In the genomic region with DNA sequence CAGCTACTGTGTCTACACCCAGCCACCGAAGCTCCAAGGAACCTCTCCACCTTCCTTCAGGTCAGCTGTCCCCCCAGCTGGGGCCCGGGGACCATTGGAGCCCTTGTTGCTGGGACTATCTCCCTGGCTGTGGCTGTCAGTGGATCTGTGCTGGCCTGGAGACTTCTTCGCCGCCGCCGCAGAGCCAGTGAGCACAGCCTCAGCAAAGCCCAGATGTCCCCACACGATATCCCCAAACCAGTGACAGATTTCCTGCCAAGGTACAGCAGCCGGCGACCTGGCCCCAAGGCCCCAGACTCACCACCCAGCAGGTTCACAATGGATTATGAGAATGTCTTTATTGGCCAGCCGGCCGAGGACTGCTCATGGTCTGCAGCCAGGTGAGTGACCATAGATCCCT, we compare ENCODE assay signal across 14 mouse cellular contexts. TPM values are rescaled to one million over a fixed set of nuclear protein-coding genes. Genes with fewer than 3 reads are reported as not detected.
DNase-seq lines count a peak whose midpoint lies in the region; ATAC-seq and TF ChIP-seq lines count a peak whose summit lies in the region.
"Had no signal": no experiment of that assay in that cellular context is flagged by ENCODE, and none has a peak within 500 bp of the region (broad histone marks: within the 10 kb centered on the region; RNA-seq: fewer than 3 reads in every experiment).

No protein-coding gene starts in this region.

- 0 out of 2 replicates have a peak overlapping the region, but pooled peaks have one; percentile 1 for H3K4me3 ChIP-seq in heart, embryonic 13.5 days
- peak overlapping the region; percentile 59 for H3K4me3 ChIP-seq in spleen, adult 2 months (ENCODE audit: extremely low read depth, insufficient read depth, insufficient read length)
- H3K4me3 ChIP-seq in limb, embryonic 10.5 days: peak overlapping the region; percentile 13; the same call in 1 of the 2 replicates
- peak overlapping the region; percentile 48 for H3K4me3 ChIP-seq in small intestine, adult 2 months (ENCODE audit: low read depth, low read length)
- H3K4me3 ChIP-seq: embryonic facial prominence, embryonic 15.5 days; lung, embryonic 15.5 days had no signal

- WGBS in heart, embryonic 13.5 days: 69% methylated on average over 11 of the region's 11 CpGs
- 36% methylated on average over 11 of the region's 11 CpGs for WGBS in spleen, adult 2 months
- WGBS in limb, embryonic 10.5 days: 84% methylated on average over 11 of the region's 11 CpGs
- WGBS in small intestine, adult 2 months: 86% methylated on average over 11 of the region's 11 CpGs

- TF ChIP-seq CTCF in spleen, adult 2 months (IDR thresholded peaks at IDR 0.05; ENCODE audit: extremely low read depth, insufficient read depth, insufficient read length, insufficient replicate concordance): no peak
- no peak for TF ChIP-seq CTCF in small intestine, adult 2 months (IDR thresholded peaks at IDR 0.05; ENCODE audit: extremely low read depth, insufficient read length, insufficient replicate concordance, low read depth, low read length)

- no peaks in the 10 kb centered on the region for H3K36me3 ChIP-seq in heart, embryonic 13.5 days
- H3K36me3 ChIP-seq in spleen, adult 2 months (ENCODE audit: control insufficient read depth, insufficient read depth, low read length): no peaks in the 10 kb centered on the region
- H3K36me3 ChIP-seq in limb, embryonic 10.5 days: no peaks in the 10 kb centered on the region
- no peaks in the 10 kb centered on the region for H3K36me3 ChIP-seq in small intestine, adult 2 months (ENCODE audit: control insufficient read depth, insufficient read depth, low read length)
- H3K36me3 ChIP-seq: embryonic facial prominence, embryonic 15.5 days; lung, embryonic 15.5 days had no signal

- no peaks in the 10 kb centered on the region for H3K9me3 ChIP-seq in heart, embryonic 13.5 days
- H3K9me3 ChIP-seq in limb, embryonic 10.5 days (replicated peaks): no peaks in the 10 kb centered on the region
- H3K9me3 ChIP-seq: embryonic facial prominence, embryonic 15.5 days; lung, embryonic 15.5 days had no signal

- no peak for TF ChIP-seq POLR2A in spleen, adult 2 months (IDR thresholded peaks at IDR 0.05; ENCODE audit: low read depth, low read length)
- no peak for TF ChIP-seq POLR2A in small intestine, adult 2 months (IDR thresholded peaks at IDR 0.05; ENCODE audit: low read depth, low read length)

- H3K4me1 ChIP-seq in heart, embryonic 13.5 days: peaks cover 9% of the 10 kb centered on the region; the same call in 1 of the 2 replicates
- peaks cover 29% of the 10 kb centered on the region; the same call in 1 of the 2 replicates for H3K4me1 ChIP-seq in spleen, adult 2 months (ENCODE audit: control insufficient read depth, insufficient read depth, insufficient read length)
- H3K4me1 ChIP-seq in limb, embryonic 10.5 days: peaks cover 20% of the 10 kb centered on the region
- peaks cover 2% of the 10 kb centered on the region for H3K4me1 ChIP-seq in small intestine, adult 2 months (ENCODE audit: control insufficient read depth, insufficient read depth, insufficient read length, low read length)
- H3K4me1 ChIP-seq: embryonic facial prominence, embryonic 15.5 days; lung, embryonic 15.5 days had no signal

- peak overlapping the region; percentile 30; the same call in 1 of the 2 replicates for H3K9ac ChIP-seq in heart, embryonic 13.5 days
- H3K9ac ChIP-seq: embryonic facial prominence, embryonic 15.5 days; hindbrain, embryonic 14.5 days; lung, embryonic 15.5 days had no signal

- no peak overlapping the region for H3K27ac ChIP-seq in heart, embryonic 13.5 days (replicated peaks)
- peak overlapping the region; percentile 84 for H3K27ac ChIP-seq in spleen, adult 2 months (ENCODE audit: insufficient read depth, low read length)
- H3K27ac ChIP-seq in limb, embryonic 10.5 days: peak overlapping the region; percentile 59
- peak overlapping the region; percentile 41; the same call in 1 of the 2 replicates for H3K27ac ChIP-seq in small intestine, adult 2 months (ENCODE audit: insufficient read depth, low read depth, low read length)
- H3K27ac ChIP-seq: embryonic facial prominence, embryonic 15.5 days; hindbrain, embryonic 14.5 days; lung, embryonic 15.5 days had no signal

- ATAC-seq in heart, embryonic 13.5 days (ENCODE audit: extremely low read depth, insufficient number of reproducible peaks, low FRiP score, low TSS enrichment): no peak
- ATAC-seq: CD4-positive, CD25-positive, alpha-beta regulatory T cell, adult 4 months had no signal

- no peak overlapping the region for H3K4me2 ChIP-seq in heart, embryonic 13.5 days
- H3K4me2 ChIP-seq: embryonic facial prominence, embryonic 15.5 days; hindbrain, embryonic 14.5 days; lung, embryonic 15.5 days had no signal

- peaks cover 25% of the 10 kb centered on the region for H3K27me3 ChIP-seq in heart, embryonic 13.5 days (replicated peaks)
- H3K27me3 ChIP-seq in spleen, adult 2 months (ENCODE audit: control insufficient read depth, insufficient read depth, low read length): no peaks in the 10 kb centered on the region
- H3K27me3 ChIP-seq in limb, embryonic 10.5 days (ENCODE audit: low read depth, poor library complexity, severe bottlenecking): peaks cover 29% of the 10 kb centered on the region
- H3K27me3 ChIP-seq in small intestine, adult 2 months (ENCODE audit: control insufficient read depth, insufficient read depth, low read length): no peaks in the 10 kb centered on the region

- no peak for DNase-seq in heart, postnatal 4 days
- DNase-seq in spleen, adult 2 months (ENCODE audit: low read depth in 1 of 2, low spot score in 2 of 2): no peak
- no peak for DNase-seq in spleen, adult 18-20 months
- DNase-seq in limb, embryonic 10.5 days (ENCODE audit: low spot score): no peak
- DNase-seq in urinary bladder, postnatal 10 days (ENCODE audit: low spot score): no peak
- no peak for DNase-seq in right cerebral cortex, adult 2 months (ENCODE audit: low spot score in 2 of 2)
- DNase-seq: thymus, adult 2 months had no signal

RNA-seq across cellular contexts. Expression of a gene that starts 2.0 kb away (rescaled TPM):
- 1.5 and 2.7 TPM in 2 replicates for polyA plus RNA-seq in heart, embryonic 13.5 days (2015; fragmentation: Nextera tagmentation; extraction: Ambion mirVana)
- 1 to 10 TPM; 1.1 to 1.5 TPM for total RNA-seq in heart, postnatal 4 days (2021)
- polyA plus RNA-seq in spleen, adult 2 months (2012; rRNA removed): 41.6 and 53.1 TPM in 2 replicates
- polyA plus RNA-seq in limb, embryonic 10.5 days (2016; fragmentation: Nextera tagmentation; extraction: Ambion mirVana): 0.38 and 0.64 TPM in 2 replicates
- polyA plus RNA-seq in small intestine, adult 2 months (2012; rRNA removed): 6.7 and 7.1 TPM in 2 replicates

RNA-seq across cellular contexts. Expression of a gene that starts 9.3 kb away (rescaled TPM):
- 63.3 and 70.9 TPM in 2 replicates for polyA plus RNA-seq in heart, embryonic 13.5 days (2015; fragmentation: Nextera tagmentation; extraction: Ambion mirVana)
- 10 to 100 TPM; 73.8 to 78.5 TPM for total RNA-seq in heart, postnatal 4 days (2021)
- 168 and 256 TPM in 2 replicates for polyA plus RNA-seq in spleen, adult 2 months (2012; rRNA removed)
- polyA plus RNA-seq in limb, embryonic 10.5 days (2016; fragmentation: Nextera tagmentation; extraction: Ambion mirVana): 164 and 182 TPM in 2 replicates
- polyA plus RNA-seq in small intestine, adult 2 months (2012; rRNA removed): 81.7 and 138 TPM in 2 replicates

RNA-seq across cellular contexts. Expression of a gene that starts 14.3 kb away (rescaled TPM):
- 0.86 and 1.2 TPM in 2 replicates for polyA plus RNA-seq in heart, embryonic 13.5 days (2015; fragmentation: Nextera tagmentation; extraction: Ambion mirVana)
- total RNA-seq in heart, postnatal 4 days (2021): 1 to 10 TPM; 2.7 to 3.5 TPM
- polyA plus RNA-seq in spleen, adult 2 months (2012; rRNA removed): 5.2 and 6.0 TPM in 2 replicates
- polyA plus RNA-seq in limb, embryonic 10.5 days (2016; fragmentation: Nextera tagmentation; extraction: Ambion mirVana): not detected in 2 replicates
- 4.1 and 6.7 TPM in 2 replicates for polyA plus RNA-seq in small intestine, adult 2 months (2012; rRNA removed)
- total RNA-seq: layer of hippocampus, adult 18-20 months had no signal
- polyA plus RNA-seq: CD4-positive, CD25-positive, alpha-beta regulatory T cell, adult 4 months had no signal

RNA-seq across cellular contexts. Expression of a gene that starts 23.8 kb away (rescaled TPM):
- polyA plus RNA-seq in heart, embryonic 13.5 days (2015; fragmentation: Nextera tagmentation; extraction: Ambion mirVana): 135 and 145 TPM in 2 replicates
- 10 to 100 TPM; 38.9 to 41.6 TPM for total RNA-seq in heart, postnatal 4 days (2021)
- polyA plus RNA-seq in spleen, adult 2 months (2012; rRNA removed): 136 and 189 TPM in 2 replicates
- polyA plus RNA-seq in limb, embryonic 10.5 days (2016; fragmentation: Nextera tagmentation; extraction: Ambion mirVana): 214 and 225 TPM in 2 replicates
- polyA plus RNA-seq in small intestine, adult 2 months (2012; rRNA removed): 61.8 and 92.4 TPM in 2 replicates

RNA-seq across cellular contexts. Expression of a gene that starts 42.2 kb away (rescaled TPM):
- 33.7 and 37.3 TPM in 2 replicates for polyA plus RNA-seq in heart, embryonic 13.5 days (2015; fragmentation: Nextera tagmentation; extraction: Ambion mirVana)
- 10 to 100 TPM; 32.2 to 38.4 TPM for total RNA-seq in heart, postnatal 4 days (2021)
- polyA plus RNA-seq in spleen, adult 2 months (2012; rRNA removed): 18.2 and 22.2 TPM in 2 replicates
- polyA plus RNA-seq in limb, embryonic 10.5 days (2016; fragmentation: Nextera tagmentation; extraction: Ambion mirVana): 44.7 and 45.0 TPM in 2 replicates
- polyA plus RNA-seq in small intestine, adult 2 months (2012; rRNA removed): 49.5 and 129 TPM in 2 replicates

Comparison
In these comparisons a context has a peak if more than half of its experiments do, and no peak if none do; other contexts are left out.
1. H3K4me3 ChIP-seq: peak in every context shown above with its lines; median percentile 59 in spleen, adult 2 months; 48 in small intestine, adult 2 months; 13 in limb, embryonic 10.5 days; 1 in heart, embryonic 13.5 days.